Mouse (Mus musculus): ENCODE data around the gene Nlrx1. TPM values are rescaled to one million over a fixed set of nuclear protein-coding genes. Genes with fewer than 3 reads are reported as not detected.

The Nlrx1 gene
- polyA plus RNA-seq, 1 experiment from 2014 or later = 3.0 TPM

DNA sequence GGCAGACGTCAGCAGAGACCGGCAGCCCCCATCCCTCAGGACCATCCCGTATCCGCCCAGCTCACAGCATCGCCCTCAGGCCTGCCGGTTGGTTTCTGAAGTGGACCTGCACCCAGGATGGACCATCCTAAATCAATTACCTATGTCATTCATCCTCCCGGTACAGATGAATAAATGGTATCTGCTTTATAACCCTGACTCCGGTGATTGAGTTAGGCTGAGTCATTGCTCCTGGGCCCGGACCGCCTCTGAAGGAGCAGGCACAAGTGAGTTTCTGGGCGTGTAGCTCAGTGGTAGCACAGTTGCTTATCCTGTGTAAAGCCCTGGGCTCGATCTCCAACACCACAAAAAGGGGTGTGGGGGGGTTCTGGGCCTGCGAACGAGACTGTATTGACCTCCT lies 7.0 kb downstream of the Nlrx1 start:
- Histone ChIP-seq H3K4me3 (ENCODE audit: low read depth, low read length) (no peak overlapping the region), H3K9ac (ENCODE audit: low read length) (no peak overlapping the region), H3K36me3 (ENCODE audit: control insufficient read depth, insufficient read depth, low read length) (no peaks in the 10 kb centered on the region), H3K27ac (replicated peaks; ENCODE audit: low read depth, low read length) (no peak overlapping the region), H3K27me3 (ENCODE audit: control insufficient read depth, insufficient read depth, low read length) (no peaks in the 10 kb centered on the region), H3K4me1 (ENCODE audit: control insufficient read depth, insufficient read depth, low read length) (no peaks in the 10 kb centered on the region), H3K9me3 (ENCODE audit: control insufficient read depth, low read length) (no peaks in the 10 kb centered on the region), H3K4me2 (ENCODE audit: low read depth, severe bottlenecking) (no peak overlapping the region)
- no peak for ATAC-seq (ENCODE audit: insufficient number of reproducible peaks, low FRiP score, low TSS enrichment, low read depth)
- no peak for DNase-seq (ENCODE audit: low spot score)
- WGBS = 84% methylated on average over 14 of the region's 14 CpGs

DNA sequence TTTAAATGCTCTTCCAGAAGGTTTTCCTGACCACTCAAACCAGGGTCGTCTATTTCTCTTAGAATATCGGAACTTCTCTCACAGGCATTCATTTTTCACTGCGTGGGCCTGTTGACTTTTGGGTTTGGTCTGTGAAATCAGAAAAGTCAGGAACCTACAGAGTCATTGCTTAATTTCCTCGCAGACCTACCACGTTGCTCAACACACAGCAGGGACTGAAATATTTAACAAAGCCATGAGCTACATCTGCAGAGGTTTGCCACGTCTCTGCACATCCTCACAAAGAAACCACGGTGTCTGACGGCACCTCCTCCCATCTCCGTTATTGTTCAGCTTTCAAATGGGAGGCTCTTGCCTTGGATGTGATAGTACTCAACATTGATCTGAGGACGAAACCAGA lies 9.4 kb downstream of the Nlrx1 start:
- DNase-seq (ENCODE audit: low spot score) (no peak), ATAC-seq (ENCODE audit: insufficient number of reproducible peaks, low FRiP score, low TSS enrichment, low read depth) (no peak)
- H3K9ac ChIP-seq (ENCODE audit: low read length) = no peak overlapping the region
- no peak overlapping the region for H3K4me2 ChIP-seq (ENCODE audit: low read depth, severe bottlenecking)
- 87% methylated on average over 10 of the region's 10 CpGs for WGBS
- no peaks in the 10 kb centered on the region for H3K36me3 ChIP-seq (ENCODE audit: control insufficient read depth, insufficient read depth, low read length)
- H3K4me1 ChIP-seq (ENCODE audit: control insufficient read depth, insufficient read depth, low read length) = peaks cover 12% of the 10 kb centered on the region
- no peak overlapping the region for H3K27ac ChIP-seq (replicated peaks; ENCODE audit: low read depth, low read length)
- no peaks in the 10 kb centered on the region for H3K9me3 ChIP-seq (ENCODE audit: control insufficient read depth, low read length)
- no peaks in the 10 kb centered on the region for H3K27me3 ChIP-seq (ENCODE audit: control insufficient read depth, insufficient read depth, low read length)
- no peak overlapping the region for H3K4me3 ChIP-seq (ENCODE audit: low read depth, low read length)

- Histone ChIP-seq H3K4me1 (ENCODE audit: control insufficient read depth, insufficient read depth, low read length) (peaks cover 15% of the 10 kb centered on the region), H3K36me3 (ENCODE audit: control insufficient read depth, insufficient read depth, low read length) (no peaks in the 10 kb centered on the region), H3K9ac (ENCODE audit: low read length) (no peak overlapping the region), H3K4me2 (ENCODE audit: low read depth, severe bottlenecking) (no peak overlapping the region), H3K27ac (replicated peaks; ENCODE audit: low read depth, low read length) (no peak overlapping the region), H3K27me3 (ENCODE audit: control insufficient read depth, insufficient read depth, low read length) (no peaks in the 10 kb centered on the region), H3K9me3 (ENCODE audit: control insufficient read depth, low read length) (no peaks in the 10 kb centered on the region), H3K4me3 (ENCODE audit: low read depth, low read length) (no peak overlapping the region)
- 87% methylated on average over 8 of the region's 8 CpGs for WGBS
- ATAC-seq (ENCODE audit: insufficient number of reproducible peaks, low FRiP score, low TSS enrichment, low read depth) = no peak
- DNase-seq (ENCODE audit: low spot score) = no peak
Observed at GRCm38 (mm10) chr9:44256213-44256612, 12.2 kb downstream of the Nlrx1 start.

DNA sequence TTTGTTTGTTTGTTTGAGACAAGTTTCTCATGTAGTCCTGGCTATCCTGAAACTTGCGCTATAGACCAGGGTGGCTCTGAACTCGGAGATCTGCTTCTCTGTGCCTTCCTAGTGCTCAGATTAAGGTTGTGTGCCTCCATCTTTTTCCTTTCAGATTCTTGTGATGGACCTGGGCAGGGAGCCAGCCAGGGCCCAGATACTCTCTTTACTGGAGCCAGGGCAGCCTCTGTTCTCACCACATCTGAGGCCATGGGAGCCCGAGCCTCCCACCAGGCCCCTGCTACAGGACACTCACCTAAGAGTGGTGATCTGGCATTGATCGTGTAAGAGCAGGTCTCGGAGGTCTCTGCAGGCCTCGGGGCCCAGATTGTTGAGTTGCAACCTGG lies 13.3 kb downstream of the Nlrx1 start:
- DNase-seq (ENCODE audit: low spot score) (no peak), ATAC-seq (ENCODE audit: insufficient number of reproducible peaks, low FRiP score, low TSS enrichment, low read depth) (no peak)
- Histone ChIP-seq H3K36me3 (ENCODE audit: control insufficient read depth, insufficient read depth, low read length) (no peaks in the 10 kb centered on the region), H3K9ac (ENCODE audit: low read length) (no peak overlapping the region), H3K9me3 (ENCODE audit: control insufficient read depth, low read length) (no peaks in the 10 kb centered on the region), H3K4me3 (ENCODE audit: low read depth, low read length) (no peak overlapping the region), H3K27me3 (ENCODE audit: control insufficient read depth, insufficient read depth, low read length) (no peaks in the 10 kb centered on the region), H3K4me2 (ENCODE audit: low read depth, severe bottlenecking) (no peak overlapping the region), H3K4me1 (ENCODE audit: control insufficient read depth, insufficient read depth, low read length) (peaks cover 15% of the 10 kb centered on the region), H3K27ac (replicated peaks; ENCODE audit: low read depth, low read length) (peak overlapping the region; percentile 76; the same call in 1 of the 2 replicates)
- 56% methylated on average over 6 of the region's 6 CpGs for WGBS

- no peaks in the 10 kb centered on the region for H3K36me3 ChIP-seq (ENCODE audit: control insufficient read depth, insufficient read depth, low read length)
- peak; percentile 59 for DNase-seq (ENCODE audit: low spot score)
- no peaks in the 10 kb centered on the region for H3K9me3 ChIP-seq (ENCODE audit: control insufficient read depth, low read length)
- ATAC-seq (ENCODE audit: insufficient number of reproducible peaks, low FRiP score, low TSS enrichment, low read depth) = no peak
- H3K27me3 ChIP-seq (ENCODE audit: control insufficient read depth, insufficient read depth, low read length) = no peaks in the 10 kb centered on the region
- H3K4me3 ChIP-seq (ENCODE audit: low read depth, low read length) = no peak overlapping the region
- peaks cover 15% of the 10 kb centered on the region for H3K4me1 ChIP-seq (ENCODE audit: control insufficient read depth, insufficient read depth, low read length)
- H3K4me2 ChIP-seq (ENCODE audit: low read depth, severe bottlenecking) = no peak overlapping the region; the same call in 1 of the 2 replicates
- peak overlapping the region; percentile 76; the same call in 1 of the 2 replicates for H3K27ac ChIP-seq (replicated peaks; ENCODE audit: low read depth, low read length)
- H3K9ac ChIP-seq (ENCODE audit: low read length) = no peak overlapping the region
- 11% methylated on average over 5 of the region's 5 CpGs for WGBS
Observed at GRCm38 (mm10) chr9:44254508-44255135, 13.8 kb downstream of the Nlrx1 start.

DNA sequence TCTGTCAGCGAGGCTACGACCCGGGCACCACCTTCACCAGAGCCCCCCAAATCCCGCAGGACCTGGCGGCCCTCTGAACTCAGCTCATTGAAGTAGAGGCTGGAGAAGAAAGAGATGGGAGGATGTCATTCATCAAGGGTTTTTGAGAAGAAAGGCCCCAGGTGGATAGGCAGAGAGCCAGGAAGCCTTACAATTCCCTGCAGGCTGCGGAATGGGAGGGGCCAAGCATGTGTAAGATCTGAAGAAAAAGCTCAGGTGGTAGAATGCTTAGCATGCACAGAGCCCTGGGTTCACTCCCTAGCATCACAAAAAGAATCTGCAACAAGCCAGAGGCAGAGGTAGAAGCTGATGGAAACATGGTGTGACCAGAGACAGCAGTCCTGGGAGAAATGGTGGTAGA lies 15.0 kb downstream of the Nlrx1 start:
- DNase-seq (ENCODE audit: low spot score) (no peak), ATAC-seq (ENCODE audit: insufficient number of reproducible peaks, low FRiP score, low TSS enrichment, low read depth) (no peak)
- WGBS = 81% methylated on average over 6 of the region's 6 CpGs
- Histone ChIP-seq H3K27me3 (ENCODE audit: control insufficient read depth, insufficient read depth, low read length) (no peaks in the 10 kb centered on the region), H3K4me2 (ENCODE audit: low read depth, severe bottlenecking) (no peak overlapping the region), H3K36me3 (ENCODE audit: control insufficient read depth, insufficient read depth, low read length) (no peaks in the 10 kb centered on the region), H3K27ac (replicated peaks; ENCODE audit: low read depth, low read length) (no peak overlapping the region), H3K4me3 (ENCODE audit: low read depth, low read length) (no peak overlapping the region), H3K9ac (ENCODE audit: low read length) (no peak overlapping the region), H3K4me1 (ENCODE audit: control insufficient read depth, insufficient read depth, low read length) (peaks cover 15% of the 10 kb centered on the region), H3K9me3 (ENCODE audit: control insufficient read depth, low read length) (no peaks in the 10 kb centered on the region)

GRCm38 (mm10) chr9:44251314-44251713 lies 17.1 kb downstream of the Nlrx1 start, which contains the start of gene Pdzd3:
TSS of gene Pdzd3 (minus strand) at chr9:44251471.
- H3K4me1 ChIP-seq (ENCODE audit: control insufficient read depth, insufficient read depth, low read length) = peaks cover 15% of the 10 kb centered on the region
- H3K36me3 ChIP-seq (ENCODE audit: control insufficient read depth, insufficient read depth, low read length) = no peaks in the 10 kb centered on the region
- H3K9ac ChIP-seq (ENCODE audit: low read length) = no peak within 1 kb of the TSS
- no peak within 1 kb of the TSS for H3K4me3 ChIP-seq (ENCODE audit: low read depth, low read length)
- no peak within 1 kb of the TSS for H3K27ac ChIP-seq (replicated peaks; ENCODE audit: low read depth, low read length)
- 80% methylated on average over 10 of the region's 10 CpGs for WGBS
- no peaks in the 10 kb centered on the region for H3K9me3 ChIP-seq (ENCODE audit: control insufficient read depth, low read length)
- H3K27me3 ChIP-seq (ENCODE audit: control insufficient read depth, insufficient read depth, low read length) = no peaks in the 10 kb centered on the region
- no peak for DNase-seq (ENCODE audit: low spot score)
- ATAC-seq (ENCODE audit: insufficient number of reproducible peaks, low FRiP score, low TSS enrichment, low read depth) = no peak
- H3K4me2 ChIP-seq (ENCODE audit: low read depth, severe bottlenecking) = no peak within 1 kb of the TSS

DNA sequence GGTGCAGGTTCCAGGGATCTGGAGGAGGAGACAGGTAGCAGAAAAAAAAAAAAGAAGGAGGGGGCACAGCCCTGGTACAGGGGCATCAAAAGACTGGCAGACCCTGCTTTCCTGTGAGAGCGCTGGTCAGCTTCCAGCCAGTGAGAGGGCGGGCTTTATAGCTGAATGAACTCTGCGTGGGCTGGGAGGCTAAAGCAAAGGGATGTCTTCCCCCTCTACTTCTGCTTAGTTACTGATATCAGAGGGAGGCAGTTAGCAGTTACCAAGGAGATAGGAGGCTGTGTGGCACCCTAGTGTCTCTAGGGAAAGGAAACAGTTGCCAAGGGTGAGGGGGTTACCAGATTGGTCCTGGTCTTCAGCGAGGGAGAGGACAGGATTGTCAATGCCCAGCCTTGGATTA lies 18.0 kb downstream of the Nlrx1 start:
- no peak overlapping the region for H3K4me3 ChIP-seq (ENCODE audit: low read depth, low read length)
- H3K27ac ChIP-seq (replicated peaks; ENCODE audit: low read depth, low read length) = no peak overlapping the region
- no peaks in the 10 kb centered on the region for H3K27me3 ChIP-seq (ENCODE audit: control insufficient read depth, insufficient read depth, low read length)
- WGBS = 65% methylated on average over 4 of the region's 4 CpGs
- DNase-seq (ENCODE audit: low spot score) = no peak
- H3K36me3 ChIP-seq (ENCODE audit: control insufficient read depth, insufficient read depth, low read length) = no peaks in the 10 kb centered on the region
- H3K9ac ChIP-seq (ENCODE audit: low read length) = no peak overlapping the region
- no peaks in the 10 kb centered on the region for H3K9me3 ChIP-seq (ENCODE audit: control insufficient read depth, low read length)
- peaks cover 13% of the 10 kb centered on the region for H3K4me1 ChIP-seq (ENCODE audit: control insufficient read depth, insufficient read depth, low read length)
- ATAC-seq (ENCODE audit: insufficient number of reproducible peaks, low FRiP score, low TSS enrichment, low read depth) = no peak
- no peak overlapping the region for H3K4me2 ChIP-seq (ENCODE audit: low read depth, severe bottlenecking)

Data from limb, embryonic 11.5 days (tissue).